16 mouse cellular contexts compared by ENCODE assay signal in the genomic region with DNA sequence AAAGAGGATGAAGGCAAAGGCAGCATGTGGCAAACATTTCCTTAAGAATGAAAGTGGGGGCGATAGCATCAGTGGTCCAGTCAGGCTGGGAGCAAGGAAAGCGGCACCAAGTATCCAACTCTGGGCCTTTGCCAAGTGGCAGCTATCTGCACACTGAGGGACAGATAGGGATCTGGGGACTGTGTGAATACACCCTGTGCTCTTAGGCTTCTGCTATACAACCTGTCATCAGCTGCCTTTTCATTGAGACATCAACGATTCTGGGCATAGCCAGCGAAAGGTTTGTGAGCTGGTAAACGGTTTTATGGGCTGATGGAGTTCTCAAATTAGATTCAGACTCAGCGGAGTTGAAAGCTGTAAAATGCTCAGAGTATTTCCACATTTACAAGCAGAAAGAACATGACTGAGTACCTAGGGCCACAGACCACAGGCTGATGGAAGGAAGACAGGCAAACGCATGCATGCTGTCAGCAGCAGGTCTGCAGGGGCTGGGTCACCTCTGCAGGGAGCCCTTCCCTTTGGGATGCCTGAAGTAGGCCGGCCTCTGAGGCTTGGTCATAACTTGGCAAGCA.
"Had no signal": no experiment of that assay in that cellular context is flagged by ENCODE, and none has a peak within 500 bp of the region (broad histone marks: within the 10 kb centered on the region; RNA-seq: fewer than 3 reads in every experiment).

No protein-coding gene starts in this region.

- H3K27me3 ChIP-seq: neural tube, embryonic 13.5 days had no signal

- DNase-seq: kidney, adult 11 months; kidney, adult 9 months; kidney, postnatal 4 days; lung, adult 2 months; lung, postnatal 36 days; midbrain, embryonic 14.5 days; right cerebral cortex, postnatal 4 days; spleen, adult 18-20 months; thymus, adult 18-20 months; thymus, postnatal 14 days had no signal

- H3K27ac ChIP-seq: kidney, postnatal 0 days; layer of hippocampus, adult 2 months; liver, embryonic 14.5 days; neural tube, embryonic 13.5 days had no signal

- ATAC-seq: inflammation-experienced regulatory T-cells, adult 6 months; lung, postnatal 0 days had no signal

- H3K9ac ChIP-seq: liver, embryonic 14.5 days; neural tube, embryonic 13.5 days had no signal

- H3K4me3 ChIP-seq: layer of hippocampus, adult 2 months; neural tube, embryonic 13.5 days had no signal

- H3K4me2 ChIP-seq: neural tube, embryonic 13.5 days had no signal

- H3K9me3 ChIP-seq: neural tube, embryonic 13.5 days had no signal

- H3K36me3 ChIP-seq: neural tube, embryonic 13.5 days had no signal

- H3K4me1 ChIP-seq: neural tube, embryonic 13.5 days had no signal
